Mouse (Mus musculus) CH12.LX (cell line): ENCODE data around the gene Ptp4a2. TPM values are rescaled to one million over a fixed set of nuclear protein-coding genes. Genes with fewer than 3 reads are reported as not detected.

Source experiments
- DNase-seq: peaks from one replicate; pipeline ENCODE4 v3.0.0-alpha.2; 2013; ENCODE audit errors: extremely low read depth
- H3K27ac ChIP-seq: 2 replicates; pipeline ENCODE4 v1.5.1; 2012; ENCODE audit warnings: low read depth, mild to moderate bottlenecking, control low read depth, moderate library complexity; ENCODE audit not compliant: insufficient read depth
- H3K27me3 ChIP-seq: replicated peaks from 2 replicates; pipeline ENCODE3; 2012; ENCODE audit warnings: inconsistent platforms
- H3K36me3 ChIP-seq, 2 experiments: replicated peaks in 1 of 2; 2 replicates each; pipeline versions ENCODE3 to v1.6.1; 2012; ENCODE audit warnings: inconsistent platforms in 1 of 2, low read length in 1 of 2, mild to moderate bottlenecking in 1 of 2, mixed read lengths in 1 of 2, moderate library complexity in 1 of 2; ENCODE audit not compliant: control insufficient read depth in 1 of 2, insufficient read depth in 1 of 2
- H3K4me1 ChIP-seq, 2 experiments: 2 replicates each; pipeline ENCODE4 v1.6.1; 2012; ENCODE audit warnings: inconsistent platforms in 1 of 2, moderate library complexity in 1 of 2; ENCODE audit not compliant: insufficient read depth in 2 of 2, control insufficient read depth in 1 of 2
- H3K4me2 ChIP-seq: 2 replicates; pipeline ENCODE4 v1.6.1; 2012; ENCODE audit warnings: low read depth, mild to moderate bottlenecking, control low read depth; ENCODE audit not compliant: poor library complexity, insufficient read depth, severe bottlenecking
- H3K4me3 ChIP-seq, 3 experiments: fragments of 150-350 bp in 1 of 3; sonication (generic) in 1 of 3; replicated peaks in 1 of 3; 2 replicates each; pipeline versions ENCODE3 to v1.5.1; 2011 to 2012; ENCODE audit warnings: low read depth in 2 of 3, low read length in 2 of 3, mild to moderate bottlenecking in 2 of 3, moderate library complexity in 2 of 3, control low read depth in 1 of 3, improper control_type of control experiment in 1 of 3, inconsistent platforms in 1 of 3, mixed read lengths in 1 of 3; ENCODE audit not compliant: poor library complexity in 1 of 3
- H3K79me2 ChIP-seq: replicated peaks from 2 replicates; pipeline ENCODE4 v1.6.1; 2012; ENCODE audit warnings: mild to moderate bottlenecking, moderate library complexity; ENCODE audit not compliant: control insufficient read depth, poor library complexity, insufficient read depth, severe bottlenecking; ENCODE audit errors: extremely low read depth
- H3K9ac ChIP-seq: 2 replicates; pipeline ENCODE4 v1.6.1; 2012; ENCODE audit warnings: low read depth, mild to moderate bottlenecking, control low read depth, moderate library complexity; ENCODE audit not compliant: insufficient read depth
- H3K9me3 ChIP-seq: replicated peaks from 2 replicates; pipeline ENCODE3; 2012; ENCODE audit warnings: low read length, inconsistent platforms, mixed read lengths
- BHLHE40 ChIP-seq: IDR thresholded peaks from 2 replicates; pipeline ENCODE4 v1.6.1; 2011; ENCODE audit warnings: mild to moderate bottlenecking, low read depth, low read length, improper control_type of control experiment
- CHD1 ChIP-seq: IDR thresholded peaks from 2 replicates; pipeline ENCODE4 v1.6.1; 2012; ENCODE audit warnings: low read depth, low read length, improper control_type of control experiment, inconsistent platforms
- CTCF ChIP-seq, 2 experiments: IDR thresholded peaks in 1 of 2; conservative IDR thresholded peaks in 1 of 2; 2 replicates each; pipeline ENCODE4 v1.5.1; 2011 to 2012; ENCODE audit warnings: low read depth in 2 of 2, low read length in 2 of 2, improper control_type of control experiment in 1 of 2, inconsistent platforms in 1 of 2, mild to moderate bottlenecking in 1 of 2, moderate library complexity in 1 of 2
- E2F4 ChIP-seq: IDR thresholded peaks from 2 replicates; pipeline ENCODE4 v1.6.1; 2011; ENCODE audit warnings: low read depth, low read length, improper control_type of control experiment; ENCODE audit not compliant: insufficient replicate concordance
- ELF1 ChIP-seq: IDR thresholded peaks from 2 replicates; pipeline ENCODE4 v1.6.1; 2014; ENCODE audit warnings: low read depth, mild to moderate bottlenecking, inconsistent platforms, low read length, improper control_type of control experiment
- EP300 ChIP-seq: IDR thresholded peaks from 2 replicates; pipeline ENCODE4 v1.6.1; 2011; ENCODE audit warnings: low read length, improper control_type of control experiment
- ETS1 ChIP-seq: conservative IDR thresholded peaks from 2 replicates; pipeline ENCODE4 v1.6.1; 2012; ENCODE audit warnings: low read depth, mild to moderate bottlenecking, inconsistent platforms, low read length, improper control_type of control experiment, moderate library complexity
- HCFC1 ChIP-seq: IDR thresholded peaks from 2 replicates; pipeline ENCODE4 v1.6.1; 2012; ENCODE audit warnings: low read depth, mild to moderate bottlenecking, inconsistent platforms, low read length, improper control_type of control experiment
- IRF4 ChIP-seq: IDR thresholded peaks from 2 replicates; pipeline ENCODE4 v1.6.1; 2014; ENCODE audit warnings: low read depth, mild to moderate bottlenecking, inconsistent platforms, low read length, improper control_type of control experiment
- JUN ChIP-seq: IDR thresholded peaks from 2 replicates; pipeline ENCODE4 v1.6.1; 2011; ENCODE audit warnings: low read depth, mild to moderate bottlenecking, low read length, improper control_type of control experiment, moderate library complexity; ENCODE audit not compliant: insufficient read depth
- JUND ChIP-seq: conservative IDR thresholded peaks from 2 replicates; pipeline ENCODE4 v1.6.1; 2011; ENCODE audit warnings: low read depth, low read length, improper control_type of control experiment
- KAT2A ChIP-seq: IDR thresholded peaks from 2 replicates; pipeline ENCODE4 v1.6.1; 2012; ENCODE audit warnings: low read length, improper control_type of control experiment, inconsistent platforms; ENCODE audit not compliant: insufficient replicate concordance
- MAFK ChIP-seq: IDR thresholded peaks from 2 replicates; pipeline ENCODE4 v1.6.1; 2011; ENCODE audit warnings: low read length, improper control_type of control experiment; ENCODE audit not compliant: insufficient replicate concordance
- MAX ChIP-seq: IDR thresholded peaks from 2 replicates; pipeline ENCODE4 v1.6.1; 2011; ENCODE audit warnings: low read length, improper control_type of control experiment
- MAZ ChIP-seq: IDR thresholded peaks from 2 replicates; pipeline ENCODE4 v1.6.1; 2012; ENCODE audit warnings: low read depth, mild to moderate bottlenecking, inconsistent platforms, low read length, improper control_type of control experiment, moderate library complexity
- MEF2A ChIP-seq: IDR thresholded peaks from 2 replicates; pipeline ENCODE4 v1.6.1; 2014; ENCODE audit warnings: low read depth, mild to moderate bottlenecking, inconsistent platforms, low read length, improper control_type of control experiment, borderline replicate concordance
- MXI1 ChIP-seq: IDR thresholded peaks from 2 replicates; pipeline ENCODE4 v1.6.1; 2011; ENCODE audit warnings: mild to moderate bottlenecking, low read depth, low read length, improper control_type of control experiment
- NELFE ChIP-seq: IDR thresholded peaks from 2 replicates; pipeline ENCODE4 v1.6.1; 2011; ENCODE audit warnings: low read depth, low read length, improper control_type of control experiment
- PAX5 ChIP-seq: IDR thresholded peaks from 2 replicates; pipeline ENCODE4 v1.6.1; 2012; ENCODE audit warnings: low read length, inconsistent platforms, mixed read lengths
- POLR2A ChIP-seq: IDR thresholded peaks from 2 replicates; pipeline ENCODE4 v1.6.1; 2011; ENCODE audit warnings: low read depth, mild to moderate bottlenecking, improper control_type of control experiment, low read length
- POLR2AphosphoS2 ChIP-seq: IDR thresholded peaks from 2 replicates; pipeline ENCODE4 v1.6.1; 2011; ENCODE audit warnings: low read depth, low read length, improper control_type of control experiment
- RCOR1 ChIP-seq: conservative IDR thresholded peaks from 2 replicates; pipeline ENCODE4 v1.6.1; 2012; ENCODE audit warnings: low read depth, mild to moderate bottlenecking, inconsistent platforms, low read length, improper control_type of control experiment
- SIN3A ChIP-seq: IDR thresholded peaks from 2 replicates; pipeline ENCODE4 v1.6.1; 2012; ENCODE audit warnings: low read length, improper control_type of control experiment, inconsistent platforms
- SMC3 ChIP-seq: IDR thresholded peaks from 2 replicates; pipeline ENCODE4 v1.6.1; 2011; ENCODE audit warnings: low read depth, low read length, improper control_type of control experiment
- TBP ChIP-seq: conservative IDR thresholded peaks from 2 replicates; pipeline ENCODE4 v1.6.1; 2011; ENCODE audit warnings: low read depth, low read length, improper control_type of control experiment
- TCF12 ChIP-seq: IDR thresholded peaks from 2 replicates; pipeline ENCODE4 v1.6.1; 2014; ENCODE audit warnings: low read depth, mild to moderate bottlenecking, inconsistent platforms, low read length, improper control_type of control experiment
- UBTF ChIP-seq: IDR thresholded peaks from 2 replicates; pipeline ENCODE4 v1.6.1; 2012; ENCODE audit warnings: low read depth, mild to moderate bottlenecking, inconsistent platforms, low read length, improper control_type of control experiment, moderate library complexity
- USF1 ChIP-seq: IDR thresholded peaks from 2 replicates; pipeline ENCODE4 v1.6.1; 2014; ENCODE audit warnings: low read depth, mild to moderate bottlenecking, inconsistent platforms, low read length, improper control_type of control experiment
- USF2 ChIP-seq: conservative IDR thresholded peaks from 2 replicates; pipeline ENCODE4 v1.6.1; 2011; ENCODE audit warnings: low read depth, low read length, improper control_type of control experiment
- ZC3H11A ChIP-seq: IDR thresholded peaks from 2 replicates; pipeline ENCODE4 v1.6.1; 2012; ENCODE audit warnings: low read depth, mild to moderate bottlenecking, inconsistent platforms, low read length, improper control_type of control experiment
- ZMIZ1 ChIP-seq: IDR thresholded peaks from 2 replicates; pipeline ENCODE4 v1.6.1; 2012; ENCODE audit warnings: low read depth, mild to moderate bottlenecking, inconsistent platforms, low read length, improper control_type of control experiment
- ZNF384 ChIP-seq: IDR thresholded peaks from 2 replicates; pipeline ENCODE4 v1.6.1; 2012; ENCODE audit warnings: low read depth, low read length, improper control_type of control experiment, inconsistent platforms
- dilution Hi-C: fragments of 300-500 bp; cut with MboI; formaldehyde crosslinking; loops from 2 replicates; pipeline ENCODE4 v1.14.3; 2020; ENCODE audit warnings: low sequenced_read_pairs; ENCODE audit not compliant: extremely low pct_unique_long_range_greater_than_20kb, extremely low pct_ligation_motif_present
- in situ Hi-C: fragments of 300-500 bp; cut with MboI; formaldehyde crosslinking; loops from 3 replicates; pipeline ENCODE4 v1.14.3; 2019; ENCODE audit warnings: low sequenced_read_pairs, low pct_ligation_motif_present, low pct_unique_long_range_greater_than_20kb, mixed read lengths
- polyA plus RNA-seq: library from polyadenylated mRNA; unstranded; fragments of >175 nt; gene quantifications from 2 replicates; pipeline ENCODE4 v1.2.1, GENCODE M21; 2012; ENCODE audit warnings: low read depth; ENCODE audit not compliant: insufficient read length
- total RNA-seq, 2 experiments: library from RNA; depleted of rRNA; stranded (reverse); fragments of 300-350 nt in 1 of 2; fragments of >200 nt in 1 of 2; gene quantifications; 2 replicates each; pipeline ENCODE4 v1.2.3; 2012 to 2014

Gene Ptp4a2
- total and polyA plus RNA-seq, 3 experiments = 113 to 415 (median 327) TPM

DNA sequence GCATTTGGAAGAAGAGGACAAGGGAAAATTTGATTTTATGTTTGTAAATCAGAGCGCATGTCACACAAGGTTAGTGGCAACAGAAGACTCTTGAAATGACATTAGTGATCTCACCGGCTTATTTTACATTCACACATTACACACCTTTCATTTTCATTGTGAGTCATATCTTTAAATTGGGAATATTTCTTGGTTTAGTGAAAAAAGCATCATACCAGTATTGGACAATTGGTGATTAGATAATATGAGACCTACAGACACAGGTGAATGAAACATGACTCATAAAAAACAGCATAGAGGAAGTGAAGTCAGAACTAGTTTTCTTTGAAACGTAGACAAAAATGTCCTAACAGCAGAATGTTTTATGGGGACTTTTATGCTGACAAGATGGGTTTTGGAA is 16.6 kb downstream of the Ptp4a2 start (continued):
- no peak for TF ChIP-seq POLR2A
- TF ChIP-seq CHD1 = peak; percentile 91; the same call in 1 of the 2 replicates
- no peak for TF ChIP-seq ZC3H11A

DNA sequence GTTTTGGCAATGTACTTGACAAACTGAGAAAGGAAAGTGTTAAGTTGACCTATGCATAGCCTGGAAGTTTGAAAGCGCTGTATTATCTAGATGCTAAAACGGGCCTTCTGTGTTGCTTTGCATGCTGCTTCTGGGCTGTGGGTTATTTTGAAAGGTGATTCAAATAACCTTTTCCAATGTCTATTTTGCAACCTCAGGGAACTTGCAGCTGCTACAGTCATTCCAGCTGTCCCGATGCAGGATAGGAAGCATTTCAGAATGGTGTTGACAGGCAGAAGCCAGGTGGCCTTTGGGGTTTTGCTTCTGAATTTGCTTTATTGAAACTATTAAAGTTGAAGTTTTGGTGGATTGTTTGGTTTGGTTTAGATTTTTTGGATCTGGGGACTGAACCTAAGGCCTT is 17.1 kb downstream of the Ptp4a2 start:
- Histone ChIP-seq H3K4me2 (peak overlapping the region; percentile 48), H3K27ac (peak overlapping the region; percentile 72; the same call in 1 of the 2 replicates), H3K36me3 (peaks cover 5 to 29% of the 10 kb centered on the region in 2 experiments), H3K79me2 (peaks cover 93% of the 10 kb centered on the region), H3K9ac (peak overlapping the region; percentile 40; the same call in 1 of the 2 replicates), H3K27me3 (no peaks in the 10 kb centered on the region), H3K4me1 (peaks cover 10 to 89% of the 10 kb centered on the region in 2 experiments), H3K4me3 (no peak overlapping the region), H3K9me3 (no peaks in the 10 kb centered on the region)
- in situ Hi-C loops (no loop called here), dilution Hi-C loops (no loop called here)
- peak; percentile 56 for DNase-seq
- no peak for TF ChIP-seq IRF4
- no peak for TF ChIP-seq MAX
- TF ChIP-seq ELF1 = no peak
- TF ChIP-seq ZNF384 = no peak
- TF ChIP-seq UBTF = no peak
- no peak for TF ChIP-seq POLR2AphosphoS2
- TF ChIP-seq MXI1 = no peak
- TF ChIP-seq ZC3H11A = no peak
- peak; percentile 70 for TF ChIP-seq ETS1
- TF ChIP-seq PAX5 = no peak
- TF ChIP-seq MEF2A = peak; percentile 93
- TF ChIP-seq CHD1 = no peak; the same call in 1 of the 2 replicates
- no peak for TF ChIP-seq USF2
- no peak for TF ChIP-seq E2F4
- no peak for TF ChIP-seq HCFC1
- TF ChIP-seq SIN3A = peak; percentile 65; the same call in 1 of the 2 replicates
- no peak for TF ChIP-seq MAZ
- no peak for TF ChIP-seq CTCF (conservative IDR thresholded peaks at IDR 0.05 in 1 of 2, IDR thresholded peaks at IDR 0.05 in 1 of 2; ENCODE audit: low read depth in 2 of 2, low read length in 2 of 2)
- TF ChIP-seq TCF12 = peak; percentile 83
- no peak for TF ChIP-seq SMC3
- no peak for TF ChIP-seq JUN
- no peak for TF ChIP-seq ZMIZ1
- no peak for TF ChIP-seq KAT2A
- TF ChIP-seq TBP = no peak
- no peak; the same call in 1 of the 2 replicates for TF ChIP-seq EP300
- peak; percentile 50; the same call in 1 of the 2 replicates for TF ChIP-seq MAFK
- TF ChIP-seq JUND = no peak
- TF ChIP-seq POLR2A = no peak
- TF ChIP-seq USF1 = no peak
- TF ChIP-seq BHLHE40 = peak; percentile 42; the same call in 1 of the 2 replicates
- no peak for TF ChIP-seq NELFE
- TF ChIP-seq RCOR1 = no peak
